Mouse (Mus musculus): ENCODE results near the gene Tlk1. TPM values are rescaled to one million over a fixed set of nuclear protein-coding genes. Genes with fewer than 3 reads are reported as not detected.
"Not testable (repeated sequence)": the region's sequence is repeated elsewhere in the genome, so short reads cannot be mapped to it uniquely, and the experiment has no call there.

Tlk1 gene
- total RNA-seq, 2 experiments from 2014 or later = 45.9 to 47.3 TPM

DNA sequence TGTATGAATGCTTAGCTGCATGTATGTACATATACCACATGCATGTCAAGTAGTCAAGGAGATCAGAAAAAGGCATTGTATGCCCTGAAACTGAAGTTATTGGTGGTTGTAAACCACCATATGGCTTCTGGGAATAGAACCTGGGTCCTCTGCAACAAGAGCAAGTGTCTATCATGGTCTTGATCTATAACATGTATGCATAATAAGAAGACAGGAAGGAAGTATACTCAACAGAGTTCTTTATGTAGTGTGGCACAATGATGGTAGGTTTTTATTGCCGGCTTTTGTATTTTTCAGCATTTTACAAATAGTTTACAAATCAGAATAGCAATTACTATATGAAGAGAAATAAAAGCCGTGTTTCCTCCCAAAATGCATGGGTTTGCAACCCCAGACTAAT is 9.7 kb upstream of the Tlk1 start:
- intact Hi-C loops (cut with DNase I) = no loop called here
- DNase-seq = no peak

DNA sequence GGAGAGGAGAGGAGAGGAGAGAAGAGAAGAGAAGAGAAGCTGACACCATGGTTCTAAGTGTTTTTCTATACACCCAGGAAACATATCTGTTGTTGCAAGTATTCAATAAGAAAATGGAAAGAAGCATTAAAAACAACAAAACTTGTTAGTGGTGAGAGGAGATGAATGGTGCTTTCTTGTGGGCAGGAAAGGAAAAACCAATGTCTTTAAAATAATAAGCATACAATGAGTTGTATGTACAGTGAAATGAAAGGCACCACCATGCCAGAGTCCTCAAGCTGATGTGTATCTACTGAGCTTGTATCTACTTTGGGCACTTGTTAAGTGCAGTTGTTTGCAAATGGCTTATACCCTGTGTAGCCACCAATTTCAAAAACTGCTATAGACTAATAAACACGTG is 7.7 kb upstream of the Tlk1 start:
- DNase-seq = no peak
- intact Hi-C loops (cut with DNase I) = no loop called here

DNA sequence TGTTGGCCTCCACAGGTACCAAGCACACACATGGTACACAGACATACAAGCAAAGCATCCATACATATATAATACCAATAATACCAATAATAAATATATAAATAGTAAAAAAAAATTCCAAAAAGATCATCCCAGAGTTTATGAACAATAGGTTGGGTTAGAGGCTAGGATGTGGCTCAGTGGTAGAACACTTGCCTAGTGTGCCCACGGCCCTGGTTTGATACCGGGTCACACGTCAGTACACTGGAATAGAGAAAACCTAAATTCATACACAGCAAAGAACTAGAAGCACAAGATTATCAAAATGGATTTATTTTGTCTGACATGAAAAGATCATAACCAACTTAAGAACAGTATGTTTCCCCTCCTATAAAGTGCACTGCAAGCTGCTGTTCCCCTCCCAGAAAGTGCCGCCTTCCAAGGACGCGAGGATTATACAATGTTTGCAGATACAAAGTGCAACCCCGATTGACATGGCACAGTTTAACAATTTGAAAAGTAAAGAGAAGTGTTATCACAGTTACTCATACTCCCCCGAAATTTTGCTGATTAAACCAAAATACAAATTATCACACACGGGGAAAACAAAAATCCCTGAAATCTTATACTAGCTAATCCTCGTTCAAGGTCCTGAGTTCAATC is 6.3 kb upstream of the Tlk1 start:
- intact Hi-C loops (cut with DNase I) = no loop called here
- DNase-seq = no peak

DNA sequence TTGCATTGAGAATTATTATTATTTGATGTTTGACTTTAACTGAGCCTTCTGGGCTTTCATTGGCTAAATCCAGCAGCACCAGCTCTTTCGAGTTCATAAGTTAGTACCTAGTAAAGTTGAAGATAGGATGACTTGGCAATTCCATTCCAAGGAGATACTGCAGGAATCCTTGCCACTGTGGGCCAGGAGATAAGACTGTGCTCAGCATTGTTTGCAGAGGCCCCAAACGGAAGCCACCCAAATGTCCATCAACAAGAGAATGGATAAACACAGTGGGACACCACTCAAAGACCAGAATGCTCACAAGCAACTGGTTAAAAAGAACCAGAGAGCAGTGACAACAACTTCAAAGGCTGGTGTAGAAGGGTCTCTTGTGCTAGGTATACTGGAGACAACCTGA is 5.2 kb upstream of the Tlk1 start:
- intact Hi-C loops (cut with DNase I) = no loop called here
- DNase-seq = no peak

DNA sequence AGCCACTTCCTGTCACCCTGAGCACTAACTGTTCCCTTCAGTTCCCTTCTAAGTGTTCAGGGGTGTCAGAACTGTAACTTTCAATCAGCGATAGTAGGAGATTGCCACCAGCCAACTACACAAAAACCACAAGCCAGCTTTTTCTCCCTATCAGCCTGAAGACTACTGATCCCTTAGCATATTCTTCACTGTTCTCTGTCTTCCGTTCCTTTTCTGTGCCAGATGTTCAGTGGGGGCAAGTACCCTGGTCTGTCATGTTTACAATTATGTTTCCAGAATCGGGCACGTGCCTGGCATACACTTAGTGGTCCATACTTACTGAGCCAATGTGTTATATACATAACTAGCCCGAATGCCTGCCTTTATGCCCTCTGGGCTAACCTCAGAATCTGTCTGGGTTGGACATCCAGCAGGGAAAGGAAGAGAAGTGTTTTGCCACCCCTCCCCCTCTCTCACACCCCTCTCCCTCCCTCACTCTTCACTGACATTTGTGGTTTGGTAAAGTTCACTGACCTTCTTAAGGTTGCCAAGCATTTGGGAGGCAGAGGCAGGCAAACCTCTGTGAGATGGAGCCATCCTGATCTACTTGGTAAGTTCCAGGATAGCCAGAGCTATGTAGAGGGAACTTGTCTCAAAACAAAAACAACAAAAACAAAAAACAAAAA is 4.5 kb upstream of the Tlk1 start:
- intact Hi-C loops (cut with DNase I) = loop anchor here (5.0 kb wide), 2 partner anchors 72 to 157 kb away; no protein-coding TSS in a partner anchor

DNA sequence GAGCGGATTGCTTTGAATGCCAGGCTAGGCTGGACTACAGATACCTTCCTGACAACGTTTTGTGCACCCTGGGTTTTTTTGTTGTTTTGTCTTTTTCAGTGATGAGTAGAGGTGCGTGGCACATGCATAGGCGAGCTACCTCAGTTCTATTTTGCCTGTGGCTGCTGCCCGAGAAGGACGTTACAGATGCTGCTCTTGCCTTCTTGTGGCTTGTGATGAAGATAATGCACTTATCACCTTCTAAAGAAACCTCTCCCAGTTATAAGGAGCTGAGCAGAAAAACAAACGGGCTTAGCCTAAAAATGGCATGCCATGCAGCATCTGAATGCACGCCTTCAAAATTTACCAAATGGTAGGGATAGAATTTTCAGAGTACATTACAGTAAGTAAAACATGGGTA is 2.3 kb upstream of the Tlk1 start:
- intact Hi-C loops (cut with DNase I) = loop anchor here (5.0 kb wide), 2 partner anchors 75 to 160 kb away; no protein-coding TSS in a partner anchor
- DNase-seq = no peak

More for the DNA sequence above, 4.5 kb upstream of the Tlk1 start:
- DNase-seq = no peak

DNA sequence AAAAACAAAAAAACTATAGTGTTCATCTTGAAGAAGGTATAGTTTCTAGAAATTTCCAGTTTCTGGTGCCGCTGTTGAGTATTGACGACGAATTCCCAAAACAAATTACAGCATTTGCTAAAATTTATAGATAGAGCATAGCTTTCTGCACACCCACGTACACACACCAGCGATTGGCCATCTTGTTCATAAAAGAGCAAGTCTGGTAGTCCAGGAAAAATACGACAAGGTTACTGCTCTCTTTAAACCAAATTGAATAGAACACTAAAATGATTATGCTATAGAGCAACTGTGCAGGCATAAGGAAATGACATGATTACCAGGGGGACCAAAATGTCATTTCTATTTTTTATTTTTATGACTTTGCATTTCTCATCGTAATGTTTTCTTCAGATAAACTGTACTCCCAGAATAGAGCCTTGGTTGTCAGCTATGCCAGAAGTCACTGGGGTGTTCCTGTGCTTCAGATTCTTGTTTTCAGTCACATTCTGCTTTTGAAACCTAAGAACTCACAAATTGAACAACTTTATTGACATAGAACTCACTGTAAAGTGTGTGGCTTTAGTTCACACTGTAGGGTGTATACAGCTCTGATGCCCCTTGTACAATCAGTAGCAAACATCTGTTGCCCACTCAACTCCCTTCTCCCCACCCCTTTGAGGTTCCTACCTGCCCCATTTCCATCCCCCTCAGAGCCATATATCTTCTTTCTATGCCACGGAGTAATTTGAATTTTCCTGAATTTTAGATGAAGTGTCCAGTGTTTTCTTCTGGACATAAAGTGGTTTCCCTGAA is 1.1 kb upstream of the Tlk1 start:
- intact Hi-C loops (cut with DNase I) = loop anchor here (5.0 kb wide), 2 partner anchors 76 to 161 kb away; no protein-coding TSS in a partner anchor
- no peak for DNase-seq

DNA sequence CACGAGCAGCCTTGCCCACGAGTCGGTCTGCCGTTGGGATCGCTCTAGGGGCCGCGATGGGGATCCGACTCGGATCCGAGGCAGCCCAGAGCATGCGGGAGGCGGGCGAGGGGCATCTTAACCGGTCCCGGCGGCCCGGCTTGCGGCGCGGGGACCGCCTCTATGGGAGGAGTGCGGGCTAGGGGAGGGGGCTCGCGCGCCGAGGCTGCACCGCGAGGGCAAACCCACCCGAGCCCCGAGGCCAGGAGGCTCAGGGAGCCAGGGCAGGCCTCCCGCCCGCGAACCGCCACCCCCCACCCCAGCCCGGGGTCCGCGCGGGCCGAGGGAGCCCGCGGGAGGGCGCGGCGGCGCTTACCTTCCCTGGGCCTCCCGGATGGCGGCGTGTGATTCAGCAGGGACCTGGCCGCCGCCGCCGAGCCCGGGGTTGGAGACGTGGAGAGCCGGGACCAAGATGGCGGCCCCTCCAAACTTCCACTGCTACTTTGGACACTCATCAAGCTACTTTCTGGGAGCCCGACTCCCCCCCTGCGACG is 624 bp downstream of the Tlk1 start:
- intact Hi-C loops (cut with DNase I) = loop anchor here (1.0 to 5.0 kb wide), 5 partner anchors 45 to 214 kb away; no protein-coding TSS in a partner anchor
- DNase-seq = peak; percentile 83 to 84

DNA sequence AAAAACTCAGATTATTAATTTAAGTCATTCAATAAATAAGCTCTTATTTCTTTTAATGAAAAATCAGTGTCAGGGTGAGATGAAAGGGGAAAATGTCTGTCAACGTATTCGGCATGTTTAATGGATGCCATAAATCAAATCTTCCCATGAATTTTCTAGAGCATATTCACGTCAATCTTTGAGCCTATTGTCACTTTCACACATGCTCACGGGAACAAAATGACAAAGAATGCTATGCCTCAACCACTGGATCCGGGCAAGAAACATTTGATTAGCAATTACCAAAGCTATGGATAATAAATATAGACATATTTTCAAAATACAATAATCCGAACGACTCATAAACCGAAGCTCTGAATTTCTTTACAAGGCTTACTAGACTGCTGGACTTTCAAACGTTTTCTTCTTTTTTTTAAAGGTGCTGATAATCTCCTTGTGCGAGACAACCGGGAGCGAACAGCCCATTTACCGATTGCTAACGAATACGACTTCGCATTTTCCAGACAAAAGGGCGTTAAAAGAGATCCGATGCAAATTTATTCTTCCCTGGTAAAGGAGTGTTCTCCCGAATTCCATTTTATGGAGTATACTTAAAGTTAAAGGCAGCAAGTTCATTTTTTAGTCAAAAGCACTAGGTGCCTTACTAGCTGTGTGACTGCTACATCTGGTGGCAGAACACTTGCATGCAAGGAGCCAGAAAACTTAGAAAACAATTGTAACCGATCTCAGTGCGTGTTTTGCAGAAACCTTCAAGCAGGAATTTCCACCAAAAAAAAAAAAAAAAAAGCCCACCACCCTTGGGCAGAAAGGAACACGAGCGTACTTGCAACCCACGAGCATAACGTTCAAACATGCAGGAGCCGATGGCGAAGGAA is 1.4 kb downstream of the Tlk1 start:
- intact Hi-C loops (cut with DNase I) = loop anchor here (1.0 to 5.0 kb wide), 3 partner anchors 44 to 215 kb away; no protein-coding TSS in a partner anchor
- DNase-seq = peak; percentile 50 to 52

DNA sequence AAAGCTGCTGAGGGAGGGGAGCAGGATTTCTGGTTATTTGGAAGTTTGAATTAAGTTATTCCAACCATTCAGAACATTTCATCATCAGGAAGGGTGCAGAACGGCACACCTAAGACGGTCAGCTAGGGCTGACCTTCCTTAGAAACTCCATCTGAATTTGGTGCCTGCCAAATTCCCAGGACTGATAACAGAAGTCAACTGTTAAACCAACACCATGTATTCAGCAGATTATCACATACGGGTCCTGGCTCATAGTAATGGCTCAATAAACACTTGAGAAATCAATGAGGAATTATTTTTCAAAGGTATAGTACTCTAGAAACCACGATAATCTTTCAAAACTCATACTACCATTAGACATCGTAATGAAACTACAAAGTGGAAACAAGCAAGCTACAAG is 2.1 kb downstream of the Tlk1 start:
- intact Hi-C loops (cut with DNase I) = loop anchor here (5.0 kb wide), 1 partner anchor 116 kb away; no protein-coding TSS in a partner anchor
- DNase-seq = no peak

DNA sequence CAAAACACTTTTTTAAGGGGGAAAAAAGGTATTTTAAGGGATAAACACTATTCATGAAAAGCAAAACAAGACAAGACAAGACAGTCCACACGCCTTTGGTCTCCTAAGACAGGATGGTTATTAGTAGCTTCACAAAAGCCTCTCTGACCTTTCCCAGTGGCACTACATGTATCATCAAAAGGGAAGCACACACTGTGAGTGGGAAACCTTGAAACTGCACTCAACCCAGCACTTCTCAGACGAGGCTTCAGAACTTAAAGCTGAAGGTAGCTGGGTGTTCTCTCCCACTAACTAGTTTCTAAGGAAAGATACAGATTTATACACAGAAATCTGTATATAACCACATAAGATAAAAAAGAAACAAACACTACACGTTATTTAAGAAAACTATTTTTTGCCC is 8.6 kb downstream of the Tlk1 start:
- no peak for DNase-seq
- intact Hi-C loops (cut with DNase I) = no loop called here

DNA sequence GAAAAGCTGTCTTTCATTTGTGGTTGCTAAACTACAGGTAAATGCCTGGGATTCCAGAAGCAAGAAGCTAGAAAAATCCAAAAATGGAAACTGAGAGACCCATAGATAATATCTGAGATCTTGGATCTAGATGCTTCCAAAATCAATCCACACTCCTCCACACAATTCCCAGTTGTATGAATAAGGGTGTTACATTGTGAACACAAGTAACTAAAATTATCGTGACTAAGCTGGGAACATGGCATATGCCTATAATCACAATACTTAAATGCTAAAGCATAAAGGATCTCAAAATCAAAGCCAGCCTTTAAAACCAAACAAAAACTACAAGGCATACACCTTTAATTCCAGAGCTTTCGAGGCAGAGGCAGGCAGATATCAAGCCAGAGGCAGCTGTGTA is 9.5 kb downstream of the Tlk1 start:
- no peak for DNase-seq
- intact Hi-C loops (cut with DNase I) = no loop called here

DNA sequence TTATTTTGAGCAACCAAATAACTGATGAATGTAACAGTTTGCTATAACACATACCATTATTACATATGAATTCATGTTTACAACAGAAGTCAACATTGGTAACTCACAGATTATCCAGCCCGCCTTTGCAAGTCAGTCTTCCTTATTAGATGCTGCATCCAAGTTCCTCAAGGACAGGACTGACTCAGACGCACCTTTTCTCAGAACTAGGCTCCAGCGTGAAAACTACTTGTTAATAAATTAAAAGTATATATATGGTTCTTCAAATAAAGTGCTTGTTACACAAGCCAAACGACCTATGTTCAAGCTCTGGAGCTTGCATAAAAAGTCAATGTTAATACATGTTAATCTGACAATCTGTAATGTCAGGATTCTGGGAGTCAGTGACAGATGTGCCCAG is 11.9 kb downstream of the Tlk1 start:
- no peak for DNase-seq
- intact Hi-C loops (cut with DNase I) = no loop called here

DNA sequence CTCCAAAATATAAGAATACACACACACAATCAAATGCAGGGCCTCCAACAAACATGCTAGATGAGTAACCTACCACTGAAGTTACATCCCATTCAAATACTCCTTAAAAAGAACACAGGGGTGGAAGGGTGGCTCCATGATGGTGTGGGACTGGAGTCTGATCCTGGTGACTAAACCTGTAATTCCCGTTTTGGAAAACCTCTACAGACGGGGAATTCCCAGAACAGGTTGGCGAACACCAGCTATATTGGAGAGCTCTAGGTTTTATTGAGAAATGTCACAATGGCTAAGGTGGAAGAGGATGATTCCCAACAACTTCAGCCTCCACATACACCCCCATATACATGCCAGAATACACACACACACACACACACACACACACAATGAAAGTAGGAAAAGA is 14.1 kb downstream of the Tlk1 start:
- DNase-seq = no peak
- intact Hi-C loops (cut with DNase I) = no loop called here

DNA sequence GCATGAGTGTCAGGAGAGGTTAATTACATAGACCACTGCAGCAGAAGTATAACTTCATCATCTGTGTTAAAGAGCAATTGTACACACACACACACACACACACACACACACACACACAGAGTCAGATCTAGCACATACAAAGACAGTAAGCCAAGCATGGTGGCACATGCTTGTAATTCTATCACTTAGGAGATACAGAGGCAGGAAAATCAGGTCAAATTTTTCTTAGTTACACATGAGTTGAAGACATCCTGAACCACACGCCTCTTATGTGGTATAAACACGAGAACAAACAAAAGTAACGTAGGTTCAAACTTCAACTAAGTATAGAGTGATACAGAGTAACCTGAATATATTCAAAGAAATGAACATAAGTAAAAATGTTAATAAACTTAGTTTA is 15.6 kb downstream of the Tlk1 start:
- no peak for DNase-seq
- intact Hi-C loops (cut with DNase I) = no loop called here

DNA sequence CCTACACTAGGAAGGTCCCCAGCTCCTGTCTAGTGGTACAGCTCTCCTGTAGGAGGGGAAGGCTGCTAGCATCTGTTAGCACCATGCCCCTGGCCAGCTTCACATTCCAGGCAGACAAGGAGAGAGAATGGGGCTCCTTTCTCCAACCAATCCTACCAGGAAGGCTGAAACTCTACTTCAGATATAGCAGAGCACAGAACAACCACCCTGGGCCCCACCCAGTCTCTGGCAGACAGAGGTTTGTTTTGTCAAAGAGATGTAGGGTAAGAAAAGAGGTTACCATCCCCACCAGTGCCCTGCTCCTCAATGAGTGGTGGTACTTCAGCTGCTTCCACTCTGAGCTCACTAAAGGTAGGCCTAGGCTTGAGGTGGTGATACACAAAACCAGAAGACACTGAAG is 16.8 kb downstream of the Tlk1 start:
- intact Hi-C loops (cut with DNase I) = no loop called here
- no peak for DNase-seq

DNA sequence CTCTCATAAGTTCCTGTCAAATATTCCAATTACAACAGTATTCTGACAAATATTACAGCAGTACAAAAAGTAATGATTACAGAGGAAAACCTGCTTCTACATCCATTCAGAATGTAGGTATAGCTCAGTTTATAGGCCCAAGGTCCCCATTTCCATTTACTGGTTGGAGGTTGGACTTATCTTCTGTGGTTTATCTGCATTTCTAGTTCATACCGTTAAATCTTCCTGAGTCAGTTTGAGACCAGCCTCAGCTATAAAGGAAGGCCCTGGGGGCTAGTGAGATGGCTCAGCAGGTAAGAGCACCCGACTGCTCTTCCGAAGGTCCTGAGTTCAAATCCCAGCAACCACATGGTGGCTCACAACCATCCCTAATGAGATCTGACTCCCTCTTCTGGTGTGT is 17.9 kb downstream of the Tlk1 start:
- DNase-seq; intact Hi-C loops (cut with DNase I): not testable (repeated sequence)

DNA sequence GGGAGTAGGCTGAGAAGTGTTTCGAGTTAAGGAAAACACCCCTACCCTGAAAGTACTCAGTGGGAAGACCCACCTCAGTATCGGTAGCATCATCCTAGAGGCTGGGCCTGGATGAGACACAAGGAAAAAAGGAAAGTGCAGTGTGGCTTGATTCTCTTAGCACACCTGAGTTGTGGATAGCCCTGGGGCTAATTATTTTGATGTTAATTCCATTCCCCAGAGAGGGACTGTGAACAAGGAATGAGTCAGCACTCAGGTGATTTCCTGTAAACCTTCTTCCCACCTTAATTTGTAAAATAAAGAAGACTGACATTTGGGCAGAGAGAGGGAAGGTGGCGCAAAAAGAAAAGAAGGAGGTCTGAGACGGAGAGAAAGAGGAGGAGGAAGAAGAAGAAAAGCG is 19.5 kb downstream of the Tlk1 start:
- no peak for DNase-seq
- intact Hi-C loops (cut with DNase I) = no loop called here

DNA sequence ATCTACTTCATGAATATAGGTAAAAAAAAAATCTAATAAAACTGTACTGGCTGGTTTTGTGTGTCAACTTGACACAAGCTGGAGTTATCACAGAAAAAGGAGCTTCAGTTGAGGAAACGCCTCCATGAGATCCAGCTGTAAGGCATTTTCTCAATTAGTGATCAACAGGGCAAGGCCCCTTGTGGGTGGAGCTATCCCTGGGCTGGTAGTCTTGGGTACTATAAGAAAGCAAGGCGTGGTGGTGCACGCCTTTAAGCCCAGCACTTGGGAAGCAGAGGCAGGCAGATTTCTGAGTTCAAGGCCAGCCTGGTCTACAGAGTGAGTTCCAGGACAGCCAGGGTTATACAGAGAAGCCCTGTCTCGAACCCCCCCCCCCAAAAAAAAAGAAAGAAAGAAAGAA is 21.8 kb downstream of the Tlk1 start:
- DNase-seq; intact Hi-C loops (cut with DNase I): not testable (repeated sequence)

DNA sequence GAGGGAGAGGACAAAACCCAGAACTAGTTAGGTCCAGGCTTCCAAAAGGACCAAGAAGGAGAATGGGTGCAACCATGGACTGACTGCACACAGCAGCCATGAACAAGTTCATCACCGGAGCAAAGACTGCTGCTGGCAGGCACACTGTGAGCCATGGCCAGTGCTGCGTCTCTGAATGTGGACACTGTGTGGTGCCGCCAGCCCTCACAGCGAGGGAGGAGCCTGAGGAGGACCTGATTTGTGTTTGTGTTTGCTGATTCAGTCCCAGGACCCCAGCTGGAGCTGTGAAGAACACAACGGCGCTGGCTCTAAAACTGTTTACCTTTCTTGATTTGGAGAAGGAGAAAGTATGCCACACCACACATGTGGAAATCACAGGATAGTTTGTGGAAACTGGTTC is 22.9 kb downstream of the Tlk1 start:
- intact Hi-C loops (cut with DNase I) = no loop called here
- peak in 1 of 2 experiments; percentile 25 for DNase-seq

Data from heart, postnatal 10 days (tissue).